Mouse (Mus musculus) layer of hippocampus, postnatal 14 days (tissue): ENCODE results near the gene Gm47791. TPM values are rescaled to one million over a fixed set of nuclear protein-coding genes. Genes with fewer than 3 reads are reported as not detected.

Experiments used
- DNase-seq, 2 experiments: peaks; one replicate each; pipeline ENCODE4 v3.0.0; 2021 to 2022; ENCODE audit warnings: low spot score in 2 of 2, mixed read lengths in 1 of 2
- total RNA-seq, 2 experiments: library from RNA; stranded (reverse); gene quantifications; 2 replicates each; pipeline ENCODE4 v1.2.3; 2021

The Gm47791 gene
- total RNA-seq, 2 experiments from 2014 or later: not detected

DNA sequence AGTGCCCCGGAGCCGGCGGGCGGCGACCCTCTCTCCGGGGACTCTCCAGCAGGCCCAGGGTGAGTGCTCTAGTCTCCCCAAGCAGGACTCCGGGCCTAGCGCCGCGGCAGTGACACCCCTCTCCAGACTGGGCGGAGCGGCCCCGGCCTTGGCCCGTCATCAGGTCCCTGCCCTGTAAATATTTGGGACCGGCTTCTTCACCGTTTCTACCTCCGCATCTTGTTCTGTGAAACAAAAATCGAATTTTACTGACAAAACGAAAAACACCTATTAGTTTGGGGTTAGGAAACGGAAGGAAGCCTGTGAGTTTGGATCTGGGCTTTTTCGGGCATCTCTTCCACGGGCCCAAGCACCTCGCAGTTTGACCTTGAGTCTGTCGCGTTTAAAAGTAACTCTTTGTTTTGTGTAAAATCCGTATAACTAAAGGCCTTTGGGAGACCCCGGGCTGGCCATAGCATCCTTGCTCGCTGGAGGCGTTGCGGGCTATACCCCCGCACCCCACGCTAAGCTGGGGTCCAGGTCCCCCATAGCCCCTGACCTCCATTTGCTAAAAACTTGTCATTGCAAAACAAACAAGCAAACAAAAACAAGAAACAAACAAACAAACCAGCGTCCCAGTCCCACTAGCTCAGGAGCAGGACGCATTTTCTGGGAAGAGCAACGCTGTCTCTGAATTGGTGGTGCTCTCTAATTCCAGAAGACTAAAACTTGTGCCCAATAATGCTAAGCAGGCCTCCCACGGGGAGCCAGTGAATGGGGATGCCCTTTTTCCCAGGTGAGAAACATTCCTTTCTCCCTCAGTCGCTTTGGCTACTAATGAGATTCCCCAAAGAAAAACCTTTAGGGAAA lies 45.8 kb downstream of the Gm47791 start:
- no peak for DNase-seq

DNA sequence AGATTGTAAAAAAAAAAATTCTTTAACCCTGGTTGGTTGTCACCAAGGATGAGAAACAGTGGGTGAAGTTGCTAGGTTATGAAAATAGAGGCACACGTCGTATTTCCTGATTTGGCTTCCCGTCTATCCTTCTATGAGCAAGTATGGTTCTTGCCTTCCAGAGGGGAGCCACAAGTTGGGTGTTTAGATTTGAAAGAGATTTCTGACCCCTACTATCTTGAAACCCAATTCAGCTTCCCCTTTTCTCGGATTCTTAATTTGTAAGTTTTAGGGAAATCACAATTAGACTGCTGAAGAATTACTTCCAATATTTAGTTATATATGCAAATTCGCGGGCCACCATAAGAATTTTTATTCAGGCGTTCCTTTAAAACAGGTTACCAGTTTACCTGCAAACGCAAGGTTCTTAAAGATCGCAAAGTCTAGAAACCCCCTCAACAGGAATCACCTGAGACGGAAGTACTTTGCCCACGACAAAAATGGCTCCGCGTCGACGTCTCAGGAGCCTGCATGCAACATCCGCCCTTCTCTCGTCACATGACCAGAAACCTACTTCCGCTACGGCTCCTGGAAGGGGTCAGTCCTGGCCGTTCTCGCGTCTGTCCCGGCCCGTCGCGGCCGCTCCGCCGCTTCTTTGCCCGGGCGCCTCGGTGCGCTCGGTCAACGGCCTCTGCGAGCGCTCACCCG lies 46.6 kb downstream of the Gm47791 start, which contains the start of gene Mff:
Mff (plus strand) TSS at position 552 of the 687 bp plus-strand sequence.
- DNase-seq: peak; percentile 90 to 95

Other genes with a start within 250 kb of the Gm47791 start
- gene Col4a4, start 184.4 kb downstream of the Gm47791 start, total RNA-seq: 1 to 10 TPM in 1 of 2 experiments, under 1 TPM in 1; 0.74 to 1.5 TPM
- 1 to 10 TPM in 1 of 2 experiments, under 1 TPM in 1; 0.38 to 1.2 TPM for gene Col4a3, start 184.3 kb downstream of the Gm47791 start, total RNA-seq
- 100 to 1,000 TPM; 248 to 260 TPM for gene Mff, start 46.4 kb downstream of the Gm47791 start, total RNA-seq
- gene Tm4sf20, start 2.8 kb downstream of the Gm47791 start, total RNA-seq: not detected
- gene Agfg1, start 68.2 kb upstream of the Gm47791 start, total RNA-seq: 10 to 100 TPM; 80.4 to 83.2 TPM
- under 1 TPM in 1 of 2 experiments, not detected in 1; 0.83 TPM for gene A030005L19Rik, start 142.1 kb upstream of the Gm47791 start, total RNA-seq
- not detected for gene A030014E15Rik, start 153.7 kb upstream of the Gm47791 start, total RNA-seq
- gene Gm6217, start 160.2 kb upstream of the Gm47791 start, total RNA-seq: not detected
- gene A030003K21Rik, start 172.1 kb upstream of the Gm47791 start, total RNA-seq: not detected
- gene Gm7544, start 184.8 kb upstream of the Gm47791 start, total RNA-seq: not detected
- gene Gm47955, start 189.0 kb upstream of the Gm47791 start, total RNA-seq: not detected
- gene Gm47959, start 229.3 kb upstream of the Gm47791 start, total RNA-seq: not detected